Mouse (Mus musculus): ENCODE results near the gene Naa15. TPM values are rescaled to one million over a fixed set of nuclear protein-coding genes. Genes with fewer than 3 reads are reported as not detected.
"Not testable (repeated sequence)": the region's sequence is repeated elsewhere in the genome, so short reads cannot be mapped to it uniquely, and the experiment has no call there.

Gene Naa15
- polyA plus RNA-seq, 1 experiment from 2014 or later: 65.6 TPM

- H3K9me3 ChIP-seq: no peaks in the 10 kb centered on the region
- peaks cover 24% of the 10 kb centered on the region for H3K4me1 ChIP-seq
- H3K4me2 ChIP-seq (replicated peaks): no peak overlapping the region
- no peak overlapping the region for H3K4me3 ChIP-seq
- WGBS: 95% methylated on average over 1 of the region's 1 CpGs
- no peak for ATAC-seq (replicated peaks)
- H3K36me3 ChIP-seq: no peaks in the 10 kb centered on the region
- no peak overlapping the region for H3K27ac ChIP-seq (replicated peaks)
- H3K9ac ChIP-seq (replicated peaks): no peak overlapping the region
- H3K27me3 ChIP-seq: no peaks in the 10 kb centered on the region
Observed at GRCm38 (mm10) chr3:51413276-51413675, 1.7 kb upstream of the Naa15 start.

- peak overlapping the region; percentile 84 for H3K4me2 ChIP-seq (replicated peaks)
- peak overlapping the region; percentile 75 for H3K4me3 ChIP-seq
- 0% methylated on average over 27 of the region's 30 CpGs for WGBS
- H3K9me3 ChIP-seq: no peaks in the 10 kb centered on the region
- no peaks in the 10 kb centered on the region for H3K36me3 ChIP-seq
- ATAC-seq (replicated peaks): peak; percentile 68
- H3K27ac ChIP-seq (replicated peaks): peak overlapping the region; percentile 91
- peak overlapping the region; percentile 77 for H3K9ac ChIP-seq (replicated peaks)
- peaks cover 33% of the 10 kb centered on the region for H3K4me1 ChIP-seq
- H3K27me3 ChIP-seq: no peaks in the 10 kb centered on the region
Observed at GRCm38 (mm10) chr3:51416073-51416363, 1.1 kb downstream of the Naa15 start.

- ATAC-seq (replicated peaks): peak; percentile 62
- Histone ChIP-seq H3K4me1 (peaks cover 35% of the 10 kb centered on the region), H3K9ac (replicated peaks) (peak overlapping the region; percentile 77), H3K4me2 (replicated peaks) (peak overlapping the region; percentile 84), H3K4me3 (peak overlapping the region; percentile 75), H3K9me3 (no peaks in the 10 kb centered on the region), H3K27me3 (no peaks in the 10 kb centered on the region), H3K27ac (replicated peaks) (peak overlapping the region; percentile 91), H3K36me3 (no peaks in the 10 kb centered on the region)
- under 1% methylated on average over 58 of the region's 68 CpGs for WGBS
Observed at GRCm38 (mm10) chr3:51416364-51417134, 1.6 kb downstream of the Naa15 start.

- H3K4me2 ChIP-seq (replicated peaks): peak overlapping the region; percentile 84
- peaks cover 35% of the 10 kb centered on the region for H3K4me1 ChIP-seq
- H3K9ac ChIP-seq (replicated peaks): peak overlapping the region; percentile 77
- no peaks in the 10 kb centered on the region for H3K9me3 ChIP-seq
- no peaks in the 10 kb centered on the region for H3K36me3 ChIP-seq
- H3K4me3 ChIP-seq: peak overlapping the region; percentile 75
- no peaks in the 10 kb centered on the region for H3K27me3 ChIP-seq
- 10% methylated on average over 8 of the region's 8 CpGs for WGBS
- H3K27ac ChIP-seq (replicated peaks): no peak overlapping the region; the same call in 1 of the 2 replicates
- ATAC-seq (replicated peaks): no peak
Observed at GRCm38 (mm10) chr3:51417135-51417458, 2.1 kb downstream of the Naa15 start.

- 48% methylated on average over 2 of the region's 2 CpGs for WGBS
- H3K27me3 ChIP-seq: no peaks in the 10 kb centered on the region
- H3K4me3 ChIP-seq: peak overlapping the region; percentile 75
- H3K9ac ChIP-seq (replicated peaks): no peak overlapping the region
- no peaks in the 10 kb centered on the region for H3K9me3 ChIP-seq
- no peak for ATAC-seq (replicated peaks)
- peaks cover 35% of the 10 kb centered on the region for H3K4me1 ChIP-seq
- no peak overlapping the region for H3K27ac ChIP-seq (replicated peaks)
- no peaks in the 10 kb centered on the region for H3K36me3 ChIP-seq
- H3K4me2 ChIP-seq (replicated peaks): peak overlapping the region; percentile 84
Observed at GRCm38 (mm10) chr3:51417485-51417884, 2.5 kb downstream of the Naa15 start.

- Histone ChIP-seq H3K9ac (replicated peaks) (no peak overlapping the region), H3K4me2 (replicated peaks) (peak overlapping the region; percentile 84), H3K4me1 (peaks cover 35% of the 10 kb centered on the region), H3K36me3 (no peaks in the 10 kb centered on the region), H3K27me3 (no peaks in the 10 kb centered on the region), H3K9me3 (no peaks in the 10 kb centered on the region), H3K4me3 (peak overlapping the region; percentile 75; the same call in 1 of the 2 replicates), H3K27ac (replicated peaks) (no peak overlapping the region)
- ATAC-seq (replicated peaks): no peak
- WGBS: 75% methylated on average over 2 of the region's 2 CpGs
Observed at GRCm38 (mm10) chr3:51417966-51418365, 3.0 kb downstream of the Naa15 start.

- no peaks in the 10 kb centered on the region for H3K36me3 ChIP-seq
- WGBS: 89% methylated on average over 3 of the region's 3 CpGs
- no peak overlapping the region for H3K27ac ChIP-seq (replicated peaks)
- no peak overlapping the region for H3K9ac ChIP-seq (replicated peaks)
- H3K27me3 ChIP-seq: no peaks in the 10 kb centered on the region
- H3K9me3 ChIP-seq: no peaks in the 10 kb centered on the region
- no peak for ATAC-seq (replicated peaks)
- peaks cover 24% of the 10 kb centered on the region for H3K4me1 ChIP-seq
- no peak overlapping the region for H3K4me3 ChIP-seq
- H3K4me2 ChIP-seq (replicated peaks): no peak overlapping the region
Observed at GRCm38 (mm10) chr3:51421921-51422320, 7.0 kb downstream of the Naa15 start.

- Histone ChIP-seq H3K36me3 (no peaks in the 10 kb centered on the region), H3K27me3 (no peaks in the 10 kb centered on the region), H3K27ac (replicated peaks) (no peak overlapping the region), H3K9me3 (no peaks in the 10 kb centered on the region), H3K4me2 (replicated peaks) (no peak overlapping the region), H3K4me1 (peaks cover 4% of the 10 kb centered on the region; the same call in 1 of the 2 replicates), H3K4me3 (no peak overlapping the region), H3K9ac (replicated peaks) (no peak overlapping the region)
- ATAC-seq (replicated peaks): no peak
Observed at GRCm38 (mm10) chr3:51425394-51425793, 10.4 kb downstream of the Naa15 start.

- H3K36me3 ChIP-seq; H3K4me3 ChIP-seq; H3K9ac ChIP-seq (replicated peaks); H3K9me3 ChIP-seq; H3K4me2 ChIP-seq (replicated peaks); H3K27me3 ChIP-seq; H3K27ac ChIP-seq (replicated peaks); ATAC-seq (replicated peaks); H3K4me1 ChIP-seq: not testable (repeated sequence)
- 89% methylated on average over 5 of the region's 5 CpGs for WGBS
Observed at GRCm38 (mm10) chr3:51434364-51434763, 19.4 kb downstream of the Naa15 start.

GRCm38 (mm10) chr3:51434871-51435595 is 20.1 kb downstream of the Naa15 start:
- Histone ChIP-seq H3K27me3 (no peaks in the 10 kb centered on the region), H3K9me3 (no peaks in the 10 kb centered on the region), H3K4me2 (replicated peaks) (no peak overlapping the region), H3K9ac (replicated peaks) (no peak overlapping the region), H3K4me3 (no peak overlapping the region), H3K4me1 (no peaks in the 10 kb centered on the region), H3K36me3 (peaks cover 8% of the 10 kb centered on the region; the same call in 1 of the 2 replicates), H3K27ac (replicated peaks) (no peak overlapping the region)
- WGBS: 95% methylated on average over 3 of the region's 3 CpGs
- no peak for ATAC-seq (replicated peaks)

GRCm38 (mm10) chr3:51468530-51468929 is 53.6 kb downstream of the Naa15 start:
- no peak overlapping the region for H3K9ac ChIP-seq (replicated peaks)
- no peak for ATAC-seq (replicated peaks)
- H3K4me3 ChIP-seq: no peak overlapping the region
- no peak overlapping the region for H3K27ac ChIP-seq (replicated peaks)
- H3K9me3 ChIP-seq: no peaks in the 10 kb centered on the region
- 84% methylated on average over 2 of the region's 2 CpGs for WGBS
- H3K4me1 ChIP-seq: no peaks in the 10 kb centered on the region
- H3K36me3 ChIP-seq: peaks cover 78% of the 10 kb centered on the region
- no peaks in the 10 kb centered on the region for H3K27me3 ChIP-seq
- H3K4me2 ChIP-seq (replicated peaks): no peak overlapping the region

GRCm38 (mm10) chr3:51475706-51476105 is 60.8 kb downstream of the Naa15 start:
- no peak for ATAC-seq (replicated peaks)
- no peaks in the 10 kb centered on the region for H3K27me3 ChIP-seq
- H3K4me3 ChIP-seq: no peak overlapping the region
- no peak overlapping the region for H3K4me2 ChIP-seq (replicated peaks)
- H3K27ac ChIP-seq (replicated peaks): no peak overlapping the region
- no peaks in the 10 kb centered on the region for H3K4me1 ChIP-seq
- WGBS: 88% methylated on average over 4 of the region's 4 CpGs
- no peaks in the 10 kb centered on the region for H3K9me3 ChIP-seq
- H3K36me3 ChIP-seq: peaks cover 31% of the 10 kb centered on the region
- no peak overlapping the region for H3K9ac ChIP-seq (replicated peaks)
